Mouse (Mus musculus): ENCODE measurements around the gene Derl3.

The Derl3 gene

GRCm38 (mm10) chr10:75941042-75941824 is 48.0 kb downstream of the Derl3 start:
- DNase-seq (ENCODE audit: low read depth, low spot score), result no peak

- no peak for DNase-seq (ENCODE audit: low read depth, low spot score)
These were observed 49.7 kb downstream of the Derl3 start, which contains the start of gene Vpreb3 for GRCm38 (mm10) chr10:75942736-75943477. Gene Vpreb3 (plus strand): TSS chr10:75943057.

GRCm38 (mm10) chr10:75944066-75944772 is 51.0 kb downstream of the Derl3 start:
- DNase-seq (ENCODE audit: low read depth, low spot score), result no peak

- no peak for DNase-seq (ENCODE audit: low read depth, low spot score)
These were observed 52.0 kb downstream of the Derl3 start for GRCm38 (mm10) chr10:75945213-75945612.
